Mouse (Mus musculus) central nervous system, embryonic 11.5 days (tissue): Measurements from ENCODE around the gene Hacd2. TPM values are rescaled to one million over a fixed set of nuclear protein-coding genes. Genes with fewer than 3 reads are reported as not detected.

Experiments used
- polyA plus RNA-seq: library from polyadenylated mRNA; depleted of rRNA; stranded (reverse); fragments of >200 nt; gene quantifications from 2 replicates; pipeline ENCODE4 v1.2.3, GENCODE M21; 2012; rRNA removed

Gene Hacd2
- 34.0 and 34.8 TPM in 2 replicates for polyA plus RNA-seq

GRCm38 (mm10) chr16:35022242-35023137 is at the start of gene Hacd2:
Gene Hacd2 (plus strand): TSS chr16:35022428.

GRCm38 (mm10) chr16:35154641-35155390 is 132.6 kb downstream of the Hacd2 start, which contains the start of gene Adcy5:
Gene Adcy5 (plus strand): TSS chr16:35154877.

Other genes with a start within 250 kb of the Hacd2 start
- gene Adcy5, start 132.4 kb downstream of the Hacd2 start, polyA plus RNA-seq, result 7.9 and 8.0 TPM in 2 replicates